Mouse (Mus musculus) myocyte (in vitro differentiated cells): ENCODE measurements around the gene Mesp2.

ENCODE experiments used
- E2F4 ChIP-seq: IDR thresholded peaks from one replicate; pipeline ENCODE4 v1.6.1; 2011; ENCODE audit warnings: mild to moderate bottlenecking, control low read depth, moderate library complexity; ENCODE audit not compliant: insufficient read depth
- MAX ChIP-seq: IDR thresholded peaks from one replicate; pipeline ENCODE4 v1.6.1; 2011; ENCODE audit warnings: low read depth, mild to moderate bottlenecking, control low read depth
- MYOD1 ChIP-seq, 3 experiments: IDR thresholded peaks; one replicate each; pipeline ENCODE4 v1.6.1; 2011; ENCODE audit warnings: control low read depth in 2 of 3, low read depth in 2 of 3, mild to moderate bottlenecking in 2 of 3, moderate library complexity in 1 of 3; ENCODE audit not compliant: insufficient read length in 2 of 3, control insufficient read depth in 1 of 3
- MYOG ChIP-seq, 3 experiments: IDR thresholded peaks; one replicate each; pipeline ENCODE4 v1.6.1; 2011; ENCODE audit warnings: control low read depth in 2 of 3, low read depth in 2 of 3, mild to moderate bottlenecking in 2 of 3; ENCODE audit not compliant: insufficient read length in 2 of 3, control insufficient read depth in 1 of 3, insufficient read depth in 1 of 3
- POLR2A ChIP-seq: IDR thresholded peaks from one replicate; pipeline ENCODE4 v1.6.1; 2011; ENCODE audit warnings: low read depth, mild to moderate bottlenecking, control low read depth, moderate library complexity; ENCODE audit not compliant: insufficient read length
- SRF ChIP-seq: IDR thresholded peaks from one replicate; pipeline ENCODE4 v1.6.1; 2011; ENCODE audit warnings: low read depth; ENCODE audit not compliant: control insufficient read depth, insufficient read length
- TCF12 ChIP-seq: IDR thresholded peaks from one replicate; pipeline ENCODE4 v1.6.1; 2011; ENCODE audit warnings: mild to moderate bottlenecking, control low read depth; ENCODE audit not compliant: poor library complexity, insufficient read depth, severe bottlenecking
- USF1 ChIP-seq: IDR thresholded peaks from one replicate; pipeline ENCODE4 v1.6.1; 2011; ENCODE audit warnings: low read depth, mild to moderate bottlenecking, control low read depth, moderate library complexity

GRCm38 (mm10) chr7:79860811-79861210 lies 50.3 kb downstream of the Mesp2 start, which contains the start of gene Anpep:
- TF ChIP-seq SRF (no peak), E2F4 (no peak), MYOG (IDR thresholded peaks at IDR 0.05; ENCODE audit: control insufficient read depth in 1 of 3, insufficient read depth in 1 of 3, insufficient read length in 2 of 3, low read depth in 2 of 3) (no peak), POLR2A (no peak), USF1 (no peak), TCF12 (no peak), MYOD1 (IDR thresholded peaks at IDR 0.05; ENCODE audit: control insufficient read depth in 1 of 3, insufficient read length in 2 of 3, low read depth in 2 of 3) (no peak), MAX (no peak)
